Mouse (Mus musculus) liver, postnatal 0 days (tissue): ENCODE measurements around the gene 1810030O07Rik.

Source experiments
- CTCF ChIP-seq: sonication (generic); IDR thresholded peaks from 2 replicates; pipeline ENCODE4 v1.5.1; 2016; ENCODE audit warnings: antibody characterized with exemption, low read depth
- EP300 ChIP-seq: IDR thresholded peaks from 2 replicates; pipeline ENCODE4 v1.6.1; 2016; ENCODE audit warnings: antibody characterized with exemption, low read depth, mild to moderate bottlenecking

DNA sequence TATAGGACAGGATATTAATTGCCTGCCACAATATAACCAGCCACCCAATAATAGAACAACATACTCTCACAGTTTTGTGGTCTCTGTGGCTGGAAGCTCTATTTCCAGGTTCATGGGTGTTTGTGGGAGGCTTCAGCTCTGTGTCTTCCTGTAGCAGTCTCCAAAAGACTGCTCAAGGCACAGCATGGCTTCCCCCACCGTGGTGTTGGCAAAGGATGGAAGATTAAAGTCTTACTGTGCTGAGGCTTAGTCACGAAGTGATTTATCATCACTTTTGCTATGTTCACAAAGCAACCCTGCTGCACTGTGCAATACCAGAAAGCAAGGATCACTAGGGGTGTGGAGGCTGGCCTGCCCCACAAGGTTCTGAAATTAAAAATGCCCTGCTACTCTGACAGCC lies 19.6 kb downstream of the 1810030O07Rik start:
- TF ChIP-seq EP300, result no peak
- no peak for TF ChIP-seq CTCF
